Mouse (Mus musculus) heart, embryonic 11.5 days (tissue): ENCODE results near the gene Cenpk. TPM values are rescaled to one million over a fixed set of nuclear protein-coding genes. Genes with fewer than 3 reads are reported as not detected.

ENCODE experiments used
- ATAC-seq: fragments of 200-750 bp; cut with Nextera tagmentation; replicated peaks from 2 replicates; pipeline ENCODE4 v1.8.0; 2017; ENCODE audit warnings: moderate library complexity; ENCODE audit not compliant: insufficient number of reproducible peaks, low FRiP score, low TSS enrichment
- H3K27ac ChIP-seq: fragments of 300-500 bp; sonication (generic); 2 replicates; pipeline ENCODE4 v1.5.1; 2014; ENCODE audit warnings: mild to moderate bottlenecking, low read depth, low read length
- H3K27me3 ChIP-seq: fragments of 300-500 bp; sonication (generic); 2 replicates; pipeline ENCODE4 v1.6.1; 2014; ENCODE audit warnings: mild to moderate bottlenecking, low read length, mixed read lengths; ENCODE audit not compliant: control insufficient read depth, insufficient read depth
- H3K36me3 ChIP-seq: fragments of 300-500 bp; sonication (generic); 2 replicates; pipeline ENCODE4 v1.6.1; 2014; ENCODE audit warnings: mild to moderate bottlenecking, low read length, moderate library complexity, mixed read lengths; ENCODE audit not compliant: control insufficient read depth, insufficient read depth
- H3K4me1 ChIP-seq: fragments of 300-500 bp; sonication (generic); 2 replicates; pipeline ENCODE4 v1.6.1; 2014; ENCODE audit warnings: low read length; ENCODE audit not compliant: control insufficient read depth, insufficient read depth
- H3K4me2 ChIP-seq: fragments of 300-500 bp; sonication (generic); 2 replicates; pipeline ENCODE4 v1.6.1; 2014; ENCODE audit warnings: mild to moderate bottlenecking, moderate library complexity
- H3K4me3 ChIP-seq: fragments of 300-500 bp; sonication (generic); 2 replicates; pipeline ENCODE4 v1.5.1; 2014; ENCODE audit warnings: low read depth, low read length
- H3K9ac ChIP-seq: fragments of 300-500 bp; sonication (generic); 2 replicates; pipeline ENCODE4 v1.6.1; 2014; ENCODE audit warnings: mild to moderate bottlenecking, low read depth, low read length, moderate library complexity
- H3K9me3 ChIP-seq: fragments of 300-500 bp; sonication (generic); replicated peaks from 2 replicates; pipeline ENCODE4 v1.6.1; 2016; ENCODE audit warnings: low read length; ENCODE audit not compliant: control insufficient read depth
- WGBS: fragments of 180-500 bp; shearing (Covaris S2); extraction: QIAGEN DNeasy Blood & Tissue Kit; methylation state at CpG from one replicate; pipeline ENCODE4 v1.1.7; 2014; ENCODE audit not compliant: insufficient replicate concordance; 5-methylcytosine and 5-hydroxymethylcytosine counted together
- polyA plus RNA-seq: library from polyadenylated mRNA; unstranded; fragments of >200 nt; fragmentation: Nextera tagmentation; extraction: Ambion mirVana; gene quantifications from 2 replicates; pipeline ENCODE4 v1.2.1, GENCODE M21; 2014

The Cenpk gene
- polyA plus RNA-seq, 1 experiment from 2014 or later = 49.9 TPM

GRCm38 (mm10) chr13:104258997-104259396, 30.6 kb downstream of the Cenpk start:
- H3K4me2 ChIP-seq = no peak overlapping the region
- 85% methylated on average over 3 of the region's 3 CpGs for WGBS

GRCm38 (mm10) chr13:104285031-104285431, 56.6 kb downstream of the Cenpk start:
- 3% methylated on average over 2 of the region's 2 CpGs for WGBS
- peak overlapping the region; percentile 93 for H3K27ac ChIP-seq

More at GRCm38 (mm10) chr13:104258997-104259396, 30.6 kb downstream of the Cenpk start:
- Histone ChIP-seq H3K4me3 (no peak overlapping the region), H3K9ac (no peak overlapping the region), H3K27me3 (no peaks in the 10 kb centered on the region), H3K4me1 (no peaks in the 10 kb centered on the region), H3K36me3 (no peaks in the 10 kb centered on the region), H3K9me3 (no peaks in the 10 kb centered on the region), H3K27ac (no peak overlapping the region)
- no peak for ATAC-seq

GRCm38 (mm10) chr13:104285737-104286311, 57.4 kb downstream of the Cenpk start:
- H3K9me3 ChIP-seq = no peaks in the 10 kb centered on the region
- WGBS = under 1% methylated on average over 10 of the region's 10 CpGs
- H3K27ac ChIP-seq = peak overlapping the region; percentile 93
- H3K9ac ChIP-seq = peak overlapping the region; percentile 71
- no peaks in the 10 kb centered on the region for H3K36me3 ChIP-seq
- peaks cover 2% of the 10 kb centered on the region; the same call in 1 of the 2 replicates for H3K4me1 ChIP-seq
- H3K4me3 ChIP-seq = peak overlapping the region; percentile 67
- no peak for ATAC-seq
- peak overlapping the region; percentile 75 for H3K4me2 ChIP-seq
- H3K27me3 ChIP-seq = no peaks in the 10 kb centered on the region

More at GRCm38 (mm10) chr13:104285031-104285431, 56.6 kb downstream of the Cenpk start:
- peaks cover 2% of the 10 kb centered on the region; the same call in 1 of the 2 replicates for H3K4me1 ChIP-seq
- H3K9ac ChIP-seq = 0 out of 2 replicates have a peak overlapping the region, but pooled peaks have one; percentile 34
- no peaks in the 10 kb centered on the region for H3K27me3 ChIP-seq
- H3K4me3 ChIP-seq = peak overlapping the region; percentile 67; the same call in 1 of the 2 replicates
- no peaks in the 10 kb centered on the region for H3K36me3 ChIP-seq
- H3K4me2 ChIP-seq = peak overlapping the region; percentile 75
- H3K9me3 ChIP-seq = no peaks in the 10 kb centered on the region
- no peak for ATAC-seq

- peak overlapping the region; percentile 67 for H3K4me3 ChIP-seq
- H3K27ac ChIP-seq = peak overlapping the region; percentile 93
- peak overlapping the region; percentile 75 for H3K4me2 ChIP-seq
- no peaks in the 10 kb centered on the region for H3K36me3 ChIP-seq
- H3K9ac ChIP-seq = peak overlapping the region; percentile 71
- H3K9me3 ChIP-seq = no peaks in the 10 kb centered on the region
- no peak for ATAC-seq
- peaks cover 2% of the 10 kb centered on the region; the same call in 1 of the 2 replicates for H3K4me1 ChIP-seq
- under 1% methylated on average over 4 of the region's 4 CpGs for WGBS
- H3K27me3 ChIP-seq = no peaks in the 10 kb centered on the region
Measured at GRCm38 (mm10) chr13:104286336-104286735, 57.9 kb downstream of the Cenpk start.

GRCm38 (mm10) chr13:104286897-104287309, 58.5 kb downstream of the Cenpk start:
- Histone ChIP-seq H3K4me1 (peaks cover 2% of the 10 kb centered on the region; the same call in 1 of the 2 replicates), H3K27me3 (no peaks in the 10 kb centered on the region)
- under 1% methylated on average over 10 of the region's 10 CpGs for WGBS

GRCm38 (mm10) chr13:104287366-104288225, 59.2 kb downstream of the Cenpk start, which contains the start of gene Adamts6:
TSS of gene Adamts6 (plus strand) at chr13:104287835.
- H3K27ac ChIP-seq = peak within 1 kb of the TSS; percentile 93
- WGBS = under 1% methylated on average over 23 of the region's 23 CpGs
- peak within 1 kb of the TSS; percentile 53 for H3K9ac ChIP-seq
- ATAC-seq = no peak
- H3K9me3 ChIP-seq = no peaks in the 10 kb centered on the region
- H3K4me1 ChIP-seq = peaks cover 2% of the 10 kb centered on the region; the same call in 1 of the 2 replicates
- no peaks in the 10 kb centered on the region for H3K36me3 ChIP-seq
- no peaks in the 10 kb centered on the region for H3K27me3 ChIP-seq
- H3K4me2 ChIP-seq = peak within 1 kb of the TSS; percentile 75
- peak within 1 kb of the TSS; percentile 67 for H3K4me3 ChIP-seq

More at GRCm38 (mm10) chr13:104286897-104287309, 58.5 kb downstream of the Cenpk start:
- H3K27ac ChIP-seq = peak overlapping the region; percentile 93
- peak overlapping the region; percentile 75 for H3K4me2 ChIP-seq
- peak overlapping the region; percentile 53 for H3K9ac ChIP-seq
- H3K36me3 ChIP-seq = no peaks in the 10 kb centered on the region
- peak; percentile 92 for ATAC-seq
- H3K9me3 ChIP-seq = no peaks in the 10 kb centered on the region
- H3K4me3 ChIP-seq = peak overlapping the region; percentile 67

GRCm38 (mm10) chr13:104288226-104288859, 59.9 kb downstream of the Cenpk start:
- peak; percentile 27; the same call in 1 of the 2 replicates for ATAC-seq
- H3K27ac ChIP-seq = peak overlapping the region; percentile 93

GRCm38 (mm10) chr13:104289176-104289575, 60.8 kb downstream of the Cenpk start:
- Histone ChIP-seq H3K9me3 (no peaks in the 10 kb centered on the region), H3K4me2 (peak overlapping the region; percentile 75), H3K4me3 (peak overlapping the region; percentile 67), H3K27ac (no peak overlapping the region), H3K4me1 (peaks cover 2% of the 10 kb centered on the region; the same call in 1 of the 2 replicates), H3K36me3 (no peaks in the 10 kb centered on the region), H3K27me3 (no peaks in the 10 kb centered on the region), H3K9ac (no peak overlapping the region)
- no peak for ATAC-seq

More at GRCm38 (mm10) chr13:104288226-104288859, 59.9 kb downstream of the Cenpk start:
- peak overlapping the region; percentile 67 for H3K4me3 ChIP-seq
- H3K4me1 ChIP-seq = peaks cover 2% of the 10 kb centered on the region; the same call in 1 of the 2 replicates
- H3K36me3 ChIP-seq = no peaks in the 10 kb centered on the region
- H3K4me2 ChIP-seq = peak overlapping the region; percentile 75
- under 1% methylated on average over 7 of the region's 7 CpGs for WGBS
- no peaks in the 10 kb centered on the region for H3K9me3 ChIP-seq
- no peaks in the 10 kb centered on the region for H3K27me3 ChIP-seq
- peak overlapping the region; percentile 53 for H3K9ac ChIP-seq
